ENCODE assay signal across 11 mouse cellular contexts in genomic region chr4:81763311-81764025, GRCm38 (mm10).
DNase-seq lines count a peak whose midpoint lies in the region; ATAC-seq and TF ChIP-seq lines count a peak whose summit lies in the region.
"Had no signal": no experiment of that assay in that cellular context is flagged by ENCODE, and none has a peak within 500 bp of the region (broad histone marks: within the 10 kb centered on the region; RNA-seq: fewer than 3 reads in every experiment).

No protein-coding gene starts in this region.

- no peaks in the 10 kb centered on the region for H3K27me3 ChIP-seq in kidney, embryonic 15.5 days
- H3K27me3 ChIP-seq in embryonic facial prominence, embryonic 14.5 days (replicated peaks; ENCODE audit: control insufficient read depth, insufficient read depth, low read length) = no peaks in the 10 kb centered on the region
- no peaks in the 10 kb centered on the region for H3K27me3 ChIP-seq in hindbrain, postnatal 0 days (ENCODE audit: insufficient read depth, low read length)
- H3K27me3 ChIP-seq in neural tube, embryonic 14.5 days (ENCODE audit: control insufficient read depth, insufficient read depth, low read length) = no peaks in the 10 kb centered on the region
- H3K27me3 ChIP-seq: CH12.LX had no signal

- no peaks in the 10 kb centered on the region for H3K36me3 ChIP-seq in kidney, embryonic 15.5 days
- no peaks in the 10 kb centered on the region for H3K36me3 ChIP-seq in embryonic facial prominence, embryonic 14.5 days (ENCODE audit: control insufficient read depth, insufficient read depth, low read length)
- H3K36me3 ChIP-seq in hindbrain, postnatal 0 days (ENCODE audit: insufficient read depth, low read length) = no peaks in the 10 kb centered on the region
- no peaks in the 10 kb centered on the region for H3K36me3 ChIP-seq in neural tube, embryonic 14.5 days (ENCODE audit: control insufficient read depth, insufficient read depth, low read length)

- ATAC-seq in kidney, embryonic 15.5 days (replicated peaks; ENCODE audit: low FRiP score) = no peak
- peak; percentile 60; the same call in 1 of the 2 replicates for ATAC-seq in embryonic facial prominence, embryonic 14.5 days (ENCODE audit: low read depth)
- ATAC-seq in hindbrain, postnatal 0 days = no peak
- ATAC-seq in neural tube, embryonic 14.5 days (ENCODE audit: low read depth) = no peak

- H3K4me1 ChIP-seq in kidney, embryonic 15.5 days = peaks cover 25% of the 10 kb centered on the region
- peaks cover 25% of the 10 kb centered on the region for H3K4me1 ChIP-seq in embryonic facial prominence, embryonic 14.5 days (ENCODE audit: control insufficient read depth, insufficient read depth, low read length)
- H3K4me1 ChIP-seq in hindbrain, postnatal 0 days (ENCODE audit: insufficient read depth, low read length) = no peaks in the 10 kb centered on the region
- H3K4me1 ChIP-seq in neural tube, embryonic 14.5 days (ENCODE audit: control insufficient read depth, insufficient read depth, low read length) = peaks cover 14% of the 10 kb centered on the region

- no peak for DNase-seq in kidney, adult 18-20 months
- peak; percentile 35 for DNase-seq in embryonic facial prominence, embryonic 14.5 days (ENCODE audit: low spot score)
- DNase-seq in hindbrain, postnatal 0 days (ENCODE audit: low spot score) = no peak
- no peak for DNase-seq in cerebellum, postnatal 36 days
- DNase-seq in liver = no peak
- no peak for DNase-seq in urinary bladder, postnatal 4 days (ENCODE audit: low spot score in 2 of 2)

- H3K4me2 ChIP-seq in kidney, embryonic 15.5 days = 0 out of 2 replicates have a peak overlapping the region, but pooled peaks have one; percentile 21
- 0 out of 2 replicates have a peak overlapping the region, but pooled peaks have one; percentile 0 for H3K4me2 ChIP-seq in embryonic facial prominence, embryonic 14.5 days (ENCODE audit: low read depth, low read length)
- H3K4me2 ChIP-seq in hindbrain, postnatal 0 days (ENCODE audit: low read depth, low read length) = 0 out of 2 replicates have a peak overlapping the region, but pooled peaks have one; percentile 5
- H3K4me2 ChIP-seq in neural tube, embryonic 14.5 days (ENCODE audit: low read depth, low read length) = no peak overlapping the region

- H3K4me3 ChIP-seq in kidney, embryonic 15.5 days (replicated peaks) = no peak overlapping the region
- H3K4me3 ChIP-seq in embryonic facial prominence, embryonic 14.5 days (ENCODE audit: low read depth, low read length) = no peak overlapping the region
- H3K4me3 ChIP-seq in hindbrain, postnatal 0 days (ENCODE audit: low read length) = no peak overlapping the region
- no peak overlapping the region for H3K4me3 ChIP-seq in neural tube, embryonic 14.5 days (ENCODE audit: low read depth, low read length)
- H3K4me3 ChIP-seq: erythroblast, embryonic 14.5 days had no signal

- H3K9ac ChIP-seq in kidney, embryonic 15.5 days = no peak overlapping the region
- H3K9ac ChIP-seq in embryonic facial prominence, embryonic 14.5 days (ENCODE audit: low read depth, low read length) = 0 out of 2 replicates have a peak overlapping the region, but pooled peaks have one; percentile 9
- H3K9ac ChIP-seq in hindbrain, postnatal 0 days (replicated peaks; ENCODE audit: low read length) = no peak overlapping the region
- no peak overlapping the region for H3K9ac ChIP-seq in neural tube, embryonic 14.5 days (replicated peaks; ENCODE audit: low read depth, low read length)

- no peak for TF ChIP-seq CTCF in hindbrain, postnatal 0 days (IDR thresholded peaks at IDR 0.05; ENCODE audit: low read depth)

- peak overlapping the region; percentile 29; the same call in 1 of the 2 replicates for H3K27ac ChIP-seq in kidney, embryonic 15.5 days
- peak overlapping the region; percentile 82 for H3K27ac ChIP-seq in embryonic facial prominence, embryonic 14.5 days (replicated peaks; ENCODE audit: low read depth, low read length)
- H3K27ac ChIP-seq in hindbrain, postnatal 0 days = peak overlapping the region; percentile 33
- peak overlapping the region; percentile 68; the same call in 1 of the 2 replicates for H3K27ac ChIP-seq in neural tube, embryonic 14.5 days (ENCODE audit: low read depth, low read length)
- H3K27ac ChIP-seq: macrophage had no signal

- H3K9me3 ChIP-seq in kidney, embryonic 15.5 days (replicated peaks) = no peaks in the 10 kb centered on the region
- no peaks in the 10 kb centered on the region for H3K9me3 ChIP-seq in embryonic facial prominence, embryonic 14.5 days (ENCODE audit: control insufficient read depth, low read length)
- no peaks in the 10 kb centered on the region for H3K9me3 ChIP-seq in hindbrain, postnatal 0 days (ENCODE audit: low read length)
- H3K9me3 ChIP-seq in neural tube, embryonic 14.5 days (ENCODE audit: control insufficient read depth, low read length) = no peaks in the 10 kb centered on the region

- 37% methylated on average over 10 of the region's 10 CpGs for WGBS in kidney, embryonic 15.5 days
- WGBS in embryonic facial prominence, embryonic 14.5 days = 33% methylated on average over 10 of the region's 10 CpGs
- 31% methylated on average over 10 of the region's 10 CpGs for WGBS in hindbrain, postnatal 0 days
- 32% methylated on average over 10 of the region's 10 CpGs for WGBS in neural tube, embryonic 14.5 days

Comparison
In these comparisons a context has a peak if more than half of its experiments do, and no peak if none do; other contexts are left out.
1. H3K27ac ChIP-seq: peak in every context shown above with its lines; median percentile 82 in embryonic facial prominence, embryonic 14.5 days; 68 in neural tube, embryonic 14.5 days; 33 in hindbrain, postnatal 0 days; 29 in kidney, embryonic 15.5 days.